Mouse (Mus musculus): ENCODE results near the gene Nle1. TPM values are rescaled to one million over a fixed set of nuclear protein-coding genes. Genes with fewer than 3 reads are reported as not detected.
"Not testable (repeated sequence)": the region's sequence is repeated elsewhere in the genome, so short reads cannot be mapped to it uniquely, and the experiment has no call there.

The Nle1 gene
- 10 to 100 TPM; 17.4 to 20.1 TPM for total RNA-seq (2021)

DNA sequence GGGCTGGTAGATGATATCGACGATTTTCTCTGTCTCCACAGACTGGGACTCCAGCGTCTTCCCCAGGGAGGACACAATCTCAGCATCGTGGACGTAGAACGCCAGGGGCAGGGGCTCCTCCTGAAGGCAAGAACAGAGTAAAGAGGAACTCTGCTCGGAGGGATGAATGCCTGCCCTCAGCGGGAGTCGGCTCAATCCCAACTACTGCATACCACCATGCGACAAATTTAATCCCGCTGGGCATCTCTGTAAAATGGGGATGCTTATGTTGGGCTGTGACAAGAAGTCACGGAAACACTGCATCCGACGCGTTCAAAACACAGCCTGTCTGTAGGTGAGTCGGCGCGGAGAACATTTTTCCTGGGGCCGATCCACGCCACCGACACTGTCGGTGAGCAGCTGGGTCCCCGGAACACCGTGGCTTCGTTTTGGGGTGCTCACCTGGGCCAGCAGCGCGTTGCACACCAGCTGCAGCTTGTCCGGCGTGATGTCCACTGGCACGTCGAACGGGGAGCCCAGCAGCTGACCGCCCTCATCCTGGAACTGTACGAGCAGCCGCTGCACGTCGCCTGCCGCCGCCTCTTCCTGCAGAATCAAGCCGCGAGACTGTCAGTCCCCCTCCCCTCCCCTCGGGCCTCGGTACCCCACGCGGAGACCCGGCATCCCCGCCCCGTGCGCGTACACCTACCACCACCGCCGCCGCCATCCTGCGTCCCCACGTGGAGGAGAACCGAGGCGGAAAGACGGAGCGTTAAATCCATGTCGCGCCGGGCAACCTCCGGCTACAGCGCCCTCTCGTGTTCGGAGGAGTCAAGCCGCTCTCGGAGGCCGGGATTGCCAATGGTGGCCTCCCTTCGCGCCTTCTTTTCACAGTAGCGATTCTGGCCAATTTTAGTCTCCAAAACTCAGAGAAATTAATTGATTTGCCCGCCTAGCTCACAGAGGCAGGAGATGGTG, at the start of gene Nle1:
Gene Nle1 (minus strand): TSS at position 761 of the 957 bp plus-strand sequence.
- peak; percentile 98 for DNase-seq

DNA sequence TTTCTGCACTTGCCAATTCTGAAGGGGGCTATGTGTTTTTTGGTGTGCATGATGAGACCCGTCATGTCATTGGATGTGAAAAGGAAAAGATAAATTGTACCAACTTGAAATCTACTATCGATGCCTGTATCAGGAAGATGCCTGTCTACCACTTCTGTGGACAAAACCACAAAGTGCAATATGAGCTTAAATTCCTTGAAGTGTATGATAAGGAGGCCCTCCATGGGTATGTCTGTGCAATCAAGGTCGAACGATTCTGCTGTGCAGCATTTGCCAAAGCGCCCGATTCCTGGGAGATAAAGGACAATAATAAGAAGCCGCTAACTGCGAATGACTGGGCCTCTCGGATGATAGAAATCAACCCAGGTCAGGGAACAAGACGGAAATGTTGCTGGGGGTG, 48.7 kb upstream of the Nle1 start:
- no peak for DNase-seq

DNA sequence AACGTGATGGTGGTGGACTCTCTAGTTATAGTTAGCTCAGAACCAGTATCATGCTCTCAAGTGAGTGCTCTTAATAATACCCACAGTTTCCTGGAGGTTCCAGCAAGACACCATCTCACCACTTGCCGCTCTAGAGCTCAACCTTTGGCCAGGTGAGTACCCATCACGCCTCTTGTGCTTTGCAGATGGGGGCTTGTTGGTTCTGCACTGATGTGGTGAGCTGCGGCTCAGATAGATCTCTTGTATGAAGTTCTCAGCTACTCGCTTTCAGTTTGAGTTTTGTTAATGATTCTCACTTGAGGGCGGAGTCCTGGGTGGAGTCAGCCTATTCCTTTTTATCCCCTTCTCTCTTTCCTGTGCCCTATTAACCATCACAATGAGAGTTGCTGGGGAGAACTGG, 46.4 kb upstream of the Nle1 start:
- no peak for DNase-seq

- DNase-seq: no peak
Measured at GRCm38 (mm10) chr11:82952612-82953542, 44.7 kb upstream of the Nle1 start.

GRCm38 (mm10) chr11:82951865-82952611, 43.8 kb upstream of the Nle1 start:
- peak; percentile 76 for DNase-seq

GRCm38 (mm10) chr11:82950736-82951481, 42.7 kb upstream of the Nle1 start, which contains the start of gene Slfn5:
TSS of gene Slfn5 (plus strand) at chr11:82951349.
- peak; percentile 63 for DNase-seq

DNA sequence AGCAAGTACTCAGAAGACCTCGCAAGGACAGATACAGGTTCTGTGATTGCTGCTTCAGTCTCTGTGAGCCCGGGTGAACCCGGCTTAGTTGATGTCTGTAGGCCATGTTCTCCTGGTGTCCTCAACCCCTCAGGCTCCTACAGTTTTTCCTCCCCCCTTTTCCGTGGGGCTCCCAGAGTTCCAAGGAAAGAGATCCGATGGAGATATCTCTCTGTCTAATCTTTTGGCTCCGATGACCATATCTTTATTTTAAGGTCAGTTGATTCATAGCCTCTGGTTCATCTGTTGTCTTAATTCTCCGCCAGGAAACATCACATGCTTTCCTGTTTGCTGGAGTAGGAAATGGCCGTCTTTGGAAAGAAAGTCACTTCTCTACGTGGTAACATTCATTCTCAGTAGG, 40.8 kb upstream of the Nle1 start:
- DNase-seq: no peak

GRCm38 (mm10) chr11:82947457-82947856, 39.2 kb upstream of the Nle1 start:
- DNase-seq: no peak

DNA sequence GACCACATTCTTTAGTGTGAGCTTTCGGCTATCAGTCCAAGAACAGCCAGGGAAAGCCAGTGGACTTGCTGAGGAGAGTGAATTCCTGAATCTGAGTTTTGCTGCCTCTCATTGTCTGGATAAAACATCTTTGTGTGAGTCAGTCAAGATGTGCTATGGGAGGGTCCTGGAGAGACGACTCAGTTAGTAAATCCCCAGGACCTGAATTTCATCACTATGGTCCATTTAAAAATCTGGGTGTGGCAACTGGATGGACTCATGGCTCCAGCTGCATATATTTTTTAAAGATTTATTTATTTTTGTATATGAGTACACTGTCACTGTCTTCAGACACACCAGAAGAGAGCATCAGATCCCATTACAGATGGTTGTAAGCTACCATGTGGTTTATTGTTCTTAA, 37.4 kb upstream of the Nle1 start:
- no peak for DNase-seq

GRCm38 (mm10) chr11:82943336-82943735, 35.1 kb upstream of the Nle1 start:
- no peak for DNase-seq

- DNase-seq: no peak
Measured at GRCm38 (mm10) chr11:82933186-82933585, 25.0 kb upstream of the Nle1 start.

- DNase-seq: not testable (repeated sequence)
Measured at GRCm38 (mm10) chr11:82931671-82932450, 23.6 kb upstream of the Nle1 start.

DNA sequence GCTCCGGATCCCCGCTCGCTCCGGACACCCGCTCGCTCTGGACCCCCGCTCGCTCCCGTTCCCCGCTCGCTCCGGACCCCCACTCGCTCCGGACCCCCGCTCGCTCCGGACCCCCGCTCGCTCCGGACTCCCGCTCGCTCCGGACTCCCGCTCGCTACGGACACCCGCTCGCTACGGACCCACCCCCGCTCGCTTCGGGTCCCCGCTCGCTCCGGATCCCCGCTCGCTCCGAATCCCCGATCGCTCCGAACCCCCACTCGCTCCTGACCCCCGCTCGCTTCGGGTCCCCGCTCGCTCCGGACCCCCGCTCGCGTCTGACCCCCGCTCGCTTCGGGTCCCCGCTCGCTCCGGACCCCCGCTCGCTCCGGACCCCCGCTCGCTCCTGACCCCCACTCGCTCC, 22.9 kb upstream of the Nle1 start:
- DNase-seq: not testable (repeated sequence)

DNA sequence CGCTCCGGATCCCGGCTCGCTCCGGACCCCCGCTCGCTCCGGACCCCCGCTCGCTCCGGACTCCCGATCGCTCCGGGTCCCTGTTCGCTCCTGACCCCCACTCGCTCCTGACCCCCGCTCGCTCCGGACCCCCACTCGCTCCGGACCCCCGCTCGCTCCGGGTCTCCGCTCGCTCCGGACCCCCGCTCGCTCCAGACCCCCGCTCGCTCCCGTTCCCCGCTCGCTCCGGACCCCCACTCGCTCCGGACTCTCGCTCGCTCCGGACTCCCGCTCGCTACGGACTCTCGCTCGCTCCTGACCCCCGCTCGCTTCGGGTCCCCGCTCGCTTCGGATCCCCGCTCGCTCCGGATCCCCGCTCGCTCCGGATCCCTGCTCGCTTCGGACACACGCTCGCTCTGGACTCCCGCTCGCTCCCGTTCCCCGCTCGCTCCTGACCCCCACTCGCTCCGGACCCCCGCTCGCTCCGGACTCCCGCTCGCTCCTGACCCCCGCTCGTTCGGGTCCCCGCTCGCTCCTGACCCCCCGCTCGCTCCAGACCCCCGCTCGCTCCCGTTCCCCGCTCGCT, 22.3 kb upstream of the Nle1 start:
- DNase-seq: not testable (repeated sequence)

GRCm38 (mm10) chr11:82929633-82929950, 21.4 kb upstream of the Nle1 start:
- DNase-seq: no peak

DNA sequence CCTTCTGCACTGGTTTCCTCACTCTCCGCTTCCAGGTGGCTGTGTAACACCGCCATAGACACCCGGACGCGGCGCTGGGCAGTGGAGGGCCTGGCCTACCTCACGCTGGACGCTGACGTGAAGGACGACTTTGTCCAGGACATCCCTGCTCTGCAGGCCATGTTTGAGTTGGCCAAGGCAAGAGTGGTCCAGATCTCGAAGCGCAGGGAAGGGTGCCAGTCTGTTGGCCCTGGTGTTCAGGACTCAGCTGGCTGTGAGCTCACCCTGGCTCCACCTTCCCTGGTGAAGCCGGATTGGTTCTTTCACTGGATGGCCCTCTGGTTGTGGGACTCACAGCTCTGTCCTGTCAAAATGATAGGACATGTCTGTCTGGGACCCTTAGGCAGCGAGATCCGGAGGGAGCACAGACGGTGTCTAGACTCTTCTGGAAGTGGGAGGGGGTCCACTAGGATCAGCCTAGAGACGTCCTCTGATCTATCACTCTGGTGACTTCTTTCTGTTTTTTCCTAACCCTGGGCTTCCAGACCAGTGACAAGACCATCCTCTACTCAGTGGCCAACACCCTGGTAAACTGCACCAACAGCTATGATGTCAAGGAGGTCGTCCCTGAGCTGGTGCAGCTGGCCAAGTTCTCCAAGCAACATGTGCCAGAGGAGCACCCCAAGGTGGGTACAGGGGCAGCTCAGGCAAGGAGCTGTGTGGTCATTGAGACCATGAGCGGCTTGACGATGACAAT, 20.9 kb upstream of the Nle1 start:
- no peak for DNase-seq

DNA sequence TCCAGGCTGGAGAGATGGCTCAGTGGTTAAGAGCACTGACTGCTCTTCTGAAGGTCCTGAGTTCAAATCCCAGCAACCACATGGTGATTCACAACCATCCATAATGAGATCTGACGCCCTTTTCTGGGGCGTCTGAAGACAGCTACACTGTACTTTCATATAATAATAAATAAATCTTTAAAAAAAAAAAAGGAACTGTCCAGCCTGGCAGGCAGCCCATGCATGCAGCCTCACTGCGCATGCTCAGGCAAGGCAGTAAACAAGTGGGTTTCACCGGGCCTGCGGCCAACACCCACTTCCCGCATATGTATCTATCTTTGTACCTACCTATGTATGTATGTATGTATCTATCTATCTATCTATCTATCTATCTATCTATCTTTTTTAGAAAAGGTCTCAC, 15.7 kb upstream of the Nle1 start:
- DNase-seq: not testable (repeated sequence)

- no peak for DNase-seq
Measured at GRCm38 (mm10) chr11:82921691-82922090, 13.5 kb upstream of the Nle1 start.

DNA sequence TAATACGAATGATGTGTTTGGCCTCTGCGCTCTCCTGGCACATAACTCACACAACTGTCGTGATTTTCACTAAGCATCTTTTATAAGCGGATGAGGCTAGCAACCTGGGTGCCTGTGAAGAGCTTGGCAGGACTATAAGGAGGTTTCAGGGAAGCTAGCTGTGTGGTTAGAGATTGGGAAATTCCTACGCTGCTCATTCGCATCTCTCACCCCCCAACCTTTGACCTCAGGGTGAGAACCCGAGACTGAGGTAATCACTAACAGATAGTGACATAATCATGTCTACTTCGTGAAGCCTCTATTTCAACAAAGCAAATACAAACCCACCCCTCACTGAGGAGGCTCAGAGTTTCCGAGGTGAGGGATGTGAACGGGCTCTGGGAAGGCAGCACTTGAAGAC, 12.6 kb upstream of the Nle1 start:
- DNase-seq: no peak
